ENCODE assay signal across 22 mouse cellular contexts in the genomic region with DNA sequence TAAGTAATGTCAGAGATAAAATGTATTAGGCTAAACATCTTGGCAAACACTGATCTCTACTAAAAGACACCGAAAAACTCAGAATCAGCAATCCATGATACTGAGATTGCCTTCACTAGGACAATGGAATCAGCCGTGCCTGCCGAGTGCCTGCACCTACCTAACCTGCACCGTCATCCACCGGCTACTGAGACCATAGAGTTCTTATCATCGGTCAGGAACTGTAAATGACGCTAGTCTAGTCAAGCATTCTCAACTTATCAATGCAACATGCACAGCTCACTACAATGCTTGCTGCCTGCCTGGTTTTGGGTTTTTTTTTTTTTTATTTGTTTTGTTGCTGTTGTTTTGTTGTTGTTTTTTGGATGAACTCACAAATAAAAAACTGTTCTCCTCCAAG.
A peak's percentile ranks its signal among the peaks of the same experiment; 100 is the strongest.
DNase-seq lines count a peak whose midpoint lies in the region; ATAC-seq and TF ChIP-seq lines count a peak whose summit lies in the region.
"Had no signal": no experiment of that assay in that cellular context is flagged by ENCODE, and none has a peak within 500 bp of the region (broad histone marks: within the 10 kb centered on the region; RNA-seq: fewer than 3 reads in every experiment).

No protein-coding gene starts in this region.

- no peak overlapping the region for H3K27ac ChIP-seq in liver, embryonic 12.5 days
- no peak overlapping the region for H3K27ac ChIP-seq in liver, embryonic 14.5 days
- no peak overlapping the region for H3K27ac ChIP-seq in hindbrain, embryonic 12.5 days
- H3K27ac ChIP-seq: forebrain, embryonic 10.5 days; forebrain, embryonic 13.5 days; heart, embryonic 10.5 days; heart, embryonic 13.5 days; hindbrain, embryonic 13.5 days had no signal

- no peak overlapping the region for H3K4me3 ChIP-seq in liver, embryonic 12.5 days
- no peak overlapping the region for H3K4me3 ChIP-seq in liver, embryonic 14.5 days (ENCODE audit: insufficient read depth in 1 of 2, low read depth in 2 of 2, low read length in 2 of 2)
- H3K4me3 ChIP-seq in hindbrain, embryonic 12.5 days, result no peak overlapping the region
- H3K4me3 ChIP-seq: forebrain, embryonic 10.5 days; forebrain, embryonic 13.5 days; heart, embryonic 10.5 days; heart, embryonic 13.5 days; hindbrain, embryonic 13.5 days had no signal

- 35% methylated on average over 7 of the region's 7 CpGs for WGBS in liver, embryonic 12.5 days (ENCODE audit: insufficient replicate concordance)
- 29% methylated on average over 7 of the region's 7 CpGs for WGBS in liver, embryonic 14.5 days (ENCODE audit: insufficient replicate concordance)
- WGBS in hindbrain, embryonic 12.5 days, result 89% methylated on average over 7 of the region's 7 CpGs

- peaks cover 26% of the 10 kb centered on the region for H3K36me3 ChIP-seq in liver, embryonic 12.5 days
- H3K36me3 ChIP-seq in liver, embryonic 14.5 days (replicated peaks; ENCODE audit: control insufficient read depth, insufficient read depth, low read depth), result no peaks in the 10 kb centered on the region; the same call in 1 of the 2 replicates
- peaks cover 11% of the 10 kb centered on the region for H3K36me3 ChIP-seq in hindbrain, embryonic 12.5 days
- H3K36me3 ChIP-seq: hindbrain, embryonic 13.5 days had no signal

- H3K27me3 ChIP-seq in liver, embryonic 12.5 days (replicated peaks), result no peaks in the 10 kb centered on the region
- H3K27me3 ChIP-seq in liver, embryonic 14.5 days (ENCODE audit: control insufficient read depth, insufficient read depth, low read length), result no peaks in the 10 kb centered on the region
- no peaks in the 10 kb centered on the region for H3K27me3 ChIP-seq in hindbrain, embryonic 12.5 days
- H3K27me3 ChIP-seq: forebrain, embryonic 13.5 days; heart, embryonic 13.5 days; hindbrain, embryonic 13.5 days had no signal

- peak; percentile 48; the same call in 1 of the 2 replicates for ATAC-seq in liver, embryonic 12.5 days
- ATAC-seq in liver, embryonic 14.5 days (ENCODE audit: insufficient read depth), result 0 out of 2 replicates have a peak, but pooled peaks have one; percentile 31
- peak; percentile 65 for ATAC-seq in megakaryocyte-erythroid progenitor cell, adult 5-6 weeks (replicated peaks; ENCODE audit: low FRiP score, low TSS enrichment, poor library complexity, severe bottlenecking)
- no peak for ATAC-seq in hindbrain, embryonic 12.5 days (ENCODE audit: low FRiP score)
- ATAC-seq: activated CD4-positive, CD25-positive, alpha-beta regulatory T cell, adult 4 months; CD4-positive, CD25-positive, alpha-beta regulatory T cell, adult 4 months; forebrain, embryonic 13.5 days; forebrain, embryonic 16.5 days; hindbrain, embryonic 16.5 days had no signal

- no peaks in the 10 kb centered on the region for H3K9me3 ChIP-seq in liver, embryonic 12.5 days (replicated peaks)
- H3K9me3 ChIP-seq in liver, embryonic 14.5 days (ENCODE audit: control insufficient read depth, low read length), result no peaks in the 10 kb centered on the region
- no peaks in the 10 kb centered on the region for H3K9me3 ChIP-seq in hindbrain, embryonic 12.5 days (replicated peaks)
- H3K9me3 ChIP-seq: forebrain, embryonic 10.5 days; forebrain, embryonic 13.5 days; heart, embryonic 10.5 days; heart, embryonic 13.5 days; hindbrain, embryonic 13.5 days had no signal

- TF ChIP-seq CTCF in liver, embryonic 14.5 days (IDR thresholded peaks at IDR 0.05; ENCODE audit: low read depth), result no peak

- H3K4me1 ChIP-seq in liver, embryonic 12.5 days, result peaks cover 33% of the 10 kb centered on the region
- peaks cover 0 to 8% of the 10 kb centered on the region in 2 experiments; a peak in 2 of 4 replicates for H3K4me1 ChIP-seq in liver, embryonic 14.5 days (replicated peaks; ENCODE audit: control insufficient read depth in 2 of 2, insufficient read depth in 2 of 2, low read length in 1 of 2)
- 0 out of 2 replicates have a peak, but pooled peaks cover 3% of the 10 kb centered on the region for H3K4me1 ChIP-seq in hindbrain, embryonic 12.5 days
- H3K4me1 ChIP-seq: forebrain, embryonic 13.5 days; hindbrain, embryonic 13.5 days had no signal

- H3K9ac ChIP-seq in liver, embryonic 12.5 days, result no peak overlapping the region
- H3K9ac ChIP-seq in liver, embryonic 14.5 days (replicated peaks), result no peak overlapping the region
- H3K9ac ChIP-seq in hindbrain, embryonic 12.5 days, result no peak overlapping the region
- H3K9ac ChIP-seq: forebrain, embryonic 13.5 days; heart, embryonic 13.5 days; hindbrain, embryonic 13.5 days had no signal

- DNase-seq in liver, result no peak
- DNase-seq in liver, embryonic 14.5 days (ENCODE audit: low read depth in 3 of 3, low spot score in 3 of 3), result no peak
- no peak for DNase-seq in left cerebral cortex, adult 11 months (ENCODE audit: low spot score)
- DNase-seq: adrenal gland, postnatal 10 days; adrenal gland, postnatal 36 days; cerebellum, adult 18-20 months; cerebellum, adult 9-10 months; cerebellum, postnatal 14 days; gastrocnemius, postnatal 14 days; heart, adult 18-20 months had no signal

- H3K4me2 ChIP-seq in liver, embryonic 12.5 days, result no peak overlapping the region
- H3K4me2 ChIP-seq in liver, embryonic 14.5 days (ENCODE audit: low read depth), result no peak overlapping the region
- no peak overlapping the region for H3K4me2 ChIP-seq in hindbrain, embryonic 12.5 days (replicated peaks)
- H3K4me2 ChIP-seq: forebrain, embryonic 13.5 days; heart, embryonic 13.5 days; hindbrain, embryonic 13.5 days had no signal

- TF ChIP-seq EP300 in liver, embryonic 14.5 days (IDR thresholded peaks at IDR 0.05; ENCODE audit: low read depth), result no peak
